Mouse (Mus musculus): ENCODE data around the gene Lsamp. TPM values are rescaled to one million over a fixed set of nuclear protein-coding genes. Genes with fewer than 3 reads are reported as not detected.

Lsamp gene
- polyA plus RNA-seq, 1 experiment from 2014 or later: 0.72 TPM

DNA sequence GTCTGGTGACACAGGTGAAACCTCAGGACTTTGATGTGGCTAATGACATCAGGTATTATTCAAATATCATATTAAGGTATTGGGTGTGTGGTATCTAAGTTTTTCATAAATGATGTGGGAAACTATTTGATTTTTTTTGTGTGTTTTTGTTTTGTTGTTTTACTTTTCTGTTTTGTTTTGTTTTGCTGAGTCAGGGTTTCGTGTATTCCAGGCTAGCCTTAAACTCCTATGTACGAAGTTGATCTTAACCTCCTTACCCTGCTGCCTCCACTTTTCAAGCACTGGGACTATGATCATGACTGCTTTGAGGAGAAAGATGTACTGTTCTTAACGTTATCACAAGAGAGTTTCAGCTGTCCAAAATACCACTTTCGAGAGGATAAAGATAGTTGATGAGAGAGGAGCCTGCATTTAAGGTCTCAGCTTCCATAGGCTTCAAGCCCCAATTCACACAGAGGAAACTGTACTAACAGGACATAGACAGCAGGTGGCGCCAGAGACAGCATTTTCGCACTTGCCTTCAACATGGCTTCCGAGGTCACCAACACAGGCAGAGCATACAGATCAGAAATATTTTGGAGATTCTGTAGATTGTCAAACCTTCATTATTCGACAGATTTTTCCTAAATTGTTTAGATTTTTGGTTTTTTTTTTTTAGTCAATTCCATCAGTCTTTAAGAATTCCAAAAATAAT lies 2185.4 kb downstream of the Lsamp start:
- peak; percentile 72 for DNase-seq (ENCODE audit: low spot score)

GRCm38 (mm10) chr16:42172476-42172875 lies 2188.3 kb downstream of the Lsamp start:
- DNase-seq (ENCODE audit: low spot score): peak; percentile 65

DNA sequence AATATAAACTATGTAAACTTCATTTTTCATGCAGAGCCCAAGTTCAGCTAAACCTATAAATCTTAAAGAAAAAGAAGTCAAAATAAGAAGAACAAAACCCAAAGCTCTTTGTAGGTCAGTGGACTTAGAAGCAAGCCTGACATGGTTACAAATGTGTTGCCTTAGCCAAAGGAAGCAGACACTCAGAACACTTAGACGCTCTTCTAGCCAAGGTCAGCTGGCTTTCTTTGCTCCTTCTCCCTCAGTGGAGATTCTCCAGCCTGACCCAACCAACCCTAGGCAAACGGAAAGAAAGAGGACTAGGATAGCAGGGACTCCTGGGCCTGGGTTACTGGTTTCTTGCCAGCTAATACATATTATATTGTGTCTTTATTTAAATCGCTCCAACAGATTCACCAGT lies 2194.7 kb downstream of the Lsamp start:
- DNase-seq (ENCODE audit: low spot score): no peak

DNA sequence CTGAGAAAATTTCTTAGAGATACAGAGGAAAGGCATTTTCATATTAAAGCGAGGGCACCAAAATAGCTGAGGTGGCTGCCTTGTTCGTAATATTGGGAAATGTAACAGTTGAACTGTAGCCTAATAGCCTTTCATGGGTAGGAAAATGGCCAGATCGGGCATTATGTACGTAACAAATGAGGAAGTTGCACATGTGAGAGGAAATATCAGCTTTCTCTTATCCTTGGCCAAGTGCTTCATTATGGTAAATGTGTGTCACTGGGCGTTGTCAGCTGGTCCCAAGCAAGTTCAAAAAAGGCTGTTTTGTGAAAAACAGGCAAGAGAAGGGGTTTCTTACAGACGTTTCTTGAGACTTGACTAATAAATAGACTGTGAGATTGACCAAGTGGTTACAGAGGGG lies 2195.9 kb downstream of the Lsamp start:
- no peak for DNase-seq (ENCODE audit: low spot score)

- DNase-seq (ENCODE audit: low spot score): no peak
Observed at GRCm38 (mm10) chr16:42180473-42180872, 2196.3 kb downstream of the Lsamp start.

GRCm38 (mm10) chr16:42189431-42190081 lies 2205.4 kb downstream of the Lsamp start:
- DNase-seq (ENCODE audit: low spot score): peak; percentile 32

GRCm38 (mm10) chr16:42190114-42191045 lies 2206.2 kb downstream of the Lsamp start:
- DNase-seq (ENCODE audit: low spot score): peak; percentile 86

Small RNA genes lying within 50 kb of the gene (microRNA-seq; reads per million reads assigned to microRNA genes)
- gene Gm27887 (ENCODE audit: borderline number of aligned reads) (not detected), gene Gm47276 (ENCODE audit: borderline number of aligned reads) (not detected)

Measured in thymus, postnatal 0 days (tissue).